ENCODE assay signal across 8 mouse cellular contexts in genomic region chr2:73965595-73965994, GRCm38 (mm10). TPM values are rescaled to one million over a fixed set of nuclear protein-coding genes. Genes with fewer than 3 reads are reported as not detected.
DNase-seq lines count a peak whose midpoint lies in the region; ATAC-seq and TF ChIP-seq lines count a peak whose summit lies in the region.

No protein-coding gene starts in this region.

- peak; percentile 25 for DNase-seq in gastrocnemius, adult 2 months
- DNase-seq in gastrocnemius, postnatal 14 days: no peak
- peak; percentile 95 for DNase-seq in midbrain, embryonic 11.5 days (ENCODE audit: low spot score, missing footprints)
- DNase-seq in adrenal gland, postnatal 36 days: peak; percentile 35 to 56
- DNase-seq in heart, postnatal 4 days: peak; percentile 54
- peak; percentile 47 for DNase-seq in mesoderm, embryonic 11.5 days (ENCODE audit: low read depth, low spot score)

- H3K4me2 ChIP-seq in midbrain, embryonic 11.5 days: no peak overlapping the region
- no peak overlapping the region for H3K4me2 ChIP-seq in midbrain, embryonic 13.5 days (replicated peaks)

- no peaks in the 10 kb centered on the region for H3K36me3 ChIP-seq in midbrain, embryonic 11.5 days (ENCODE audit: control insufficient read depth, insufficient read depth, low read length)
- no peaks in the 10 kb centered on the region for H3K36me3 ChIP-seq in midbrain, embryonic 13.5 days

- no peak overlapping the region for H3K9ac ChIP-seq in midbrain, embryonic 11.5 days (ENCODE audit: low read length)
- H3K9ac ChIP-seq in midbrain, embryonic 13.5 days (replicated peaks): no peak overlapping the region

- no peaks in the 10 kb centered on the region for H3K9me3 ChIP-seq in midbrain, embryonic 11.5 days (ENCODE audit: control insufficient read depth, low read length)
- no peaks in the 10 kb centered on the region for H3K9me3 ChIP-seq in midbrain, embryonic 13.5 days

- WGBS in midbrain, embryonic 11.5 days: 20% methylated on average over 4 of the region's 4 CpGs
- WGBS in midbrain, embryonic 13.5 days: 16% methylated on average over 4 of the region's 4 CpGs

- H3K4me1 ChIP-seq in midbrain, embryonic 11.5 days (ENCODE audit: control insufficient read depth, insufficient read depth, low read length): no peaks in the 10 kb centered on the region
- H3K4me1 ChIP-seq in midbrain, embryonic 13.5 days (replicated peaks): peaks cover 5% of the 10 kb centered on the region; the same call in 1 of the 2 replicates

- H3K27me3 ChIP-seq in midbrain, embryonic 11.5 days (ENCODE audit: control insufficient read depth, insufficient read depth, low read length): no peaks in the 10 kb centered on the region
- H3K27me3 ChIP-seq in midbrain, embryonic 13.5 days: peaks cover 3% of the 10 kb centered on the region; the same call in 1 of the 2 replicates

- H3K27ac ChIP-seq in gastrocnemius, adult 2 months: no peak overlapping the region
- H3K27ac ChIP-seq in midbrain, embryonic 11.5 days (ENCODE audit: low read depth, low read length): no peak overlapping the region
- H3K27ac ChIP-seq in midbrain, embryonic 13.5 days: no peak overlapping the region

- TF ChIP-seq CTCF in gastrocnemius, adult 2 months (IDR thresholded peaks at IDR 0.05): peak; percentile 78

- intact Hi-C loops in gastrocnemius, adult 2 months (cut with DNase I): loop anchor here (2.0 kb wide), 1 partner anchor 707 kb away; no protein-coding TSS in a partner anchor
- intact Hi-C loops in gastrocnemius, postnatal 14 days (cut with DNase I; ENCODE audit: low total_unique reads): loop anchor here (5.0 kb wide), 1 partner anchor 707 kb away; no protein-coding TSS in a partner anchor

- no peak for ATAC-seq in midbrain, embryonic 11.5 days (ENCODE audit: low FRiP score)
- ATAC-seq in midbrain, embryonic 13.5 days: no peak
- no peak for ATAC-seq in monocyte, adult 5-6 weeks (replicated peaks; ENCODE audit: insufficient number of reproducible peaks, low FRiP score, low TSS enrichment, poor library complexity, severe bottlenecking)

- H3K4me3 ChIP-seq in gastrocnemius, adult 2 months: no peak overlapping the region
- H3K4me3 ChIP-seq in midbrain, embryonic 11.5 days (ENCODE audit: low read depth, low read length): no peak overlapping the region
- no peak overlapping the region for H3K4me3 ChIP-seq in midbrain, embryonic 13.5 days (replicated peaks)

RNA-seq across cellular contexts. Expression of gene Atp5g3, which starts 54.5 kb away (rescaled TPM):
- 1,000 to 10,000 TPM in 1 of 2 experiments, 100 to 1,000 TPM in 1; 956 to 1,535 TPM for total RNA-seq in gastrocnemius, adult 2 months (2021)
- total RNA-seq in gastrocnemius, postnatal 14 days (2021): 1,000 to 10,000 TPM; 1,655 to 1,960 TPM
- polyA plus RNA-seq in midbrain, embryonic 11.5 days (2014; fragmentation: Nextera tagmentation; extraction: Ambion mirVana): 831 and 886 TPM in 2 replicates
- 957 and 983 TPM in 2 replicates for polyA plus RNA-seq in midbrain, embryonic 13.5 days (2015; fragmentation: Nextera tagmentation; extraction: Ambion mirVana)
- 100 to 1,000 TPM; 682 to 902 TPM for total RNA-seq in adrenal gland, postnatal 36 days (2021)
- 1,000 to 10,000 TPM; 3,070 to 3,248 TPM for total RNA-seq in heart, postnatal 4 days (2021)
- 92.9 to 108 TPM (median 102 TPM) in 3 replicates for total RNA-seq in monocyte, adult 5-6 weeks (2017)
